In the genomic region with DNA sequence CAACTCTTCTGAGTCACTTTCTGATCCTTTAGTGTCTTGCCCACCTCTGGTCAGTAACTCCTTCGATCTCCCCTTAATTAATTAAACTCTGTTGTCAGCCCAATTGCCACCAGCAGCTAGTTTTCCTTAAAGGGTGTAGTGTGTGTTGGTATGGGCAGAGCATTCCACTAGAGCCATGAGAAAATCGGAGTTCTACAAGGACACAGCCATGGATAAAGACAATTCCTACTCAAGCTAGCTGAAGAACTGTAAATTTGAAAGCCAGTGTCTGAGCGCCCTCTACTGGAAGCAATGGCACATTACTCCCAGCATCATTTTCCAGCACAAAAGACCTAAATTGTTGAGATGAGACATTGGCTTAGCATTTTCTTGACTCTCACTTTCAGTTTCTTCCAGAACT, we compare ENCODE assay signal across 9 mouse cellular contexts. TPM values are rescaled to one million over a fixed set of nuclear protein-coding genes. Genes with fewer than 3 reads are reported as not detected.
DNase-seq lines count a peak whose midpoint lies in the region; ATAC-seq and TF ChIP-seq lines count a peak whose summit lies in the region.
"Had no signal": no experiment of that assay in that cellular context is flagged by ENCODE, and none has a peak within 500 bp of the region (broad histone marks: within the 10 kb centered on the region; RNA-seq: fewer than 3 reads in every experiment).

No protein-coding gene starts in this region.

- H3K36me3 ChIP-seq in kidney, embryonic 15.5 days, result no peaks in the 10 kb centered on the region
- no peaks in the 10 kb centered on the region for H3K36me3 ChIP-seq in embryonic facial prominence, embryonic 10.5 days (replicated peaks)
- no peaks in the 10 kb centered on the region for H3K36me3 ChIP-seq in midbrain, postnatal 0 days (ENCODE audit: insufficient read depth, low read length)
- no peaks in the 10 kb centered on the region for H3K36me3 ChIP-seq in stomach, postnatal 0 days (ENCODE audit: control insufficient read depth, insufficient read depth, low read length)

- no peak overlapping the region for H3K4me3 ChIP-seq in kidney, embryonic 15.5 days (replicated peaks)
- H3K4me3 ChIP-seq in embryonic facial prominence, embryonic 10.5 days, result no peak overlapping the region
- no peak overlapping the region for H3K4me3 ChIP-seq in midbrain, postnatal 0 days (ENCODE audit: low read depth, low read length)
- H3K4me3 ChIP-seq in stomach, postnatal 0 days (ENCODE audit: low read depth, low read length), result no peak overlapping the region
- H3K4me3 ChIP-seq: erythroblast, embryonic 14.5 days had no signal

- peak; percentile 82 for DNase-seq in kidney, adult 18-20 months
- peak; percentile 55 for DNase-seq in adrenal gland, postnatal 25 days
- peak; percentile 79 for DNase-seq in embryonic facial prominence, embryonic 10.5 days (ENCODE audit: low spot score)
- peak; percentile 80 for DNase-seq in heart, postnatal 4 days
- DNase-seq in left cerebral cortex, adult 8-10 months (ENCODE audit: low spot score in 2 of 2), result peak; percentile 45 to 72
- peak; percentile 80 for DNase-seq in midbrain, postnatal 0 days (ENCODE audit: low spot score)
- DNase-seq in stomach, postnatal 0 days (ENCODE audit: low spot score), result peak; percentile 73

- H3K9ac ChIP-seq in kidney, embryonic 15.5 days, result no peak overlapping the region
- H3K9ac ChIP-seq in midbrain, postnatal 0 days (replicated peaks; ENCODE audit: low read length, poor library complexity, severe bottlenecking), result no peak overlapping the region
- H3K9ac ChIP-seq in stomach, postnatal 0 days (ENCODE audit: low read length), result no peak overlapping the region

- 29% methylated on average over 3 of the region's 3 CpGs for WGBS in kidney, embryonic 15.5 days
- 36% methylated on average over 3 of the region's 3 CpGs for WGBS in embryonic facial prominence, embryonic 10.5 days
- WGBS in midbrain, postnatal 0 days, result 34% methylated on average over 3 of the region's 3 CpGs
- 29% methylated on average over 3 of the region's 3 CpGs for WGBS in stomach, postnatal 0 days

- no peak overlapping the region for H3K4me2 ChIP-seq in kidney, embryonic 15.5 days
- no peak overlapping the region for H3K4me2 ChIP-seq in midbrain, postnatal 0 days (ENCODE audit: low read depth, low read length, poor library complexity, severe bottlenecking)
- no peak overlapping the region for H3K4me2 ChIP-seq in stomach, postnatal 0 days (replicated peaks; ENCODE audit: low read depth)

- TF ChIP-seq EP300 in stomach, postnatal 0 days (optimal IDR thresholded peaks at IDR 0.05), result no peak

- no peaks in the 10 kb centered on the region for H3K27me3 ChIP-seq in kidney, embryonic 15.5 days
- peaks cover 17% of the 10 kb centered on the region for H3K27me3 ChIP-seq in embryonic facial prominence, embryonic 10.5 days (replicated peaks; ENCODE audit: low read depth, poor library complexity, severe bottlenecking)
- H3K27me3 ChIP-seq in midbrain, postnatal 0 days (ENCODE audit: insufficient read depth, low read length), result no peaks in the 10 kb centered on the region; the same call in 1 of the 2 replicates
- H3K27me3 ChIP-seq in stomach, postnatal 0 days (ENCODE audit: control insufficient read depth, insufficient read depth, low read length), result no peaks in the 10 kb centered on the region

- no peak overlapping the region for H3K27ac ChIP-seq in kidney, embryonic 15.5 days
- H3K27ac ChIP-seq in embryonic facial prominence, embryonic 10.5 days (replicated peaks), result no peak overlapping the region
- no peak overlapping the region for H3K27ac ChIP-seq in midbrain, postnatal 0 days (ENCODE audit: low read depth, low read length)
- no peak overlapping the region for H3K27ac ChIP-seq in stomach, postnatal 0 days (replicated peaks)

- no peaks in the 10 kb centered on the region for H3K4me1 ChIP-seq in kidney, embryonic 15.5 days
- H3K4me1 ChIP-seq in embryonic facial prominence, embryonic 10.5 days, result peaks cover 4% of the 10 kb centered on the region; the same call in 1 of the 2 replicates
- H3K4me1 ChIP-seq in midbrain, postnatal 0 days (ENCODE audit: insufficient read depth, low read length), result no peaks in the 10 kb centered on the region
- H3K4me1 ChIP-seq in stomach, postnatal 0 days (replicated peaks; ENCODE audit: control insufficient read depth, insufficient read depth), result no peaks in the 10 kb centered on the region

- peak; percentile 99 for TF ChIP-seq CTCF in midbrain, postnatal 0 days (IDR thresholded peaks at IDR 0.05)
- peak; percentile 98 for TF ChIP-seq CTCF in stomach, postnatal 0 days (IDR thresholded peaks at IDR 0.05; ENCODE audit: low read depth)

- H3K9me3 ChIP-seq in kidney, embryonic 15.5 days (replicated peaks), result no peaks in the 10 kb centered on the region
- no peaks in the 10 kb centered on the region for H3K9me3 ChIP-seq in embryonic facial prominence, embryonic 10.5 days
- no peaks in the 10 kb centered on the region for H3K9me3 ChIP-seq in midbrain, postnatal 0 days (ENCODE audit: low read length)
- H3K9me3 ChIP-seq in stomach, postnatal 0 days (ENCODE audit: control insufficient read depth, low read length), result no peaks in the 10 kb centered on the region

- ATAC-seq in kidney, embryonic 15.5 days (replicated peaks; ENCODE audit: low FRiP score), result no peak
- ATAC-seq in midbrain, postnatal 0 days (ENCODE audit: low FRiP score), result no peak
- no peak for ATAC-seq in stomach, postnatal 0 days (ENCODE audit: low FRiP score, low TSS enrichment)

RNA-seq across cellular contexts. Expression of a gene that starts 30.1 kb away (rescaled TPM):
- 49.9 and 52.1 TPM in 2 replicates for polyA plus RNA-seq in kidney, embryonic 15.5 days (2015; fragmentation: Nextera tagmentation; extraction: Ambion mirVana)
- 26.6 and 29.0 TPM in 2 replicates for total RNA-seq in adrenal gland, postnatal 25 days (2021)
- polyA plus RNA-seq in embryonic facial prominence, embryonic 10.5 days (2016; fragmentation: Nextera tagmentation; extraction: Ambion mirVana), result 22.5 and 25.6 TPM in 2 replicates
- 100 to 1,000 TPM; 161 to 187 TPM for total RNA-seq in heart, postnatal 4 days (2021)
- 10 to 100 TPM; 56.1 to 59.2 (median 58.1) TPM for total RNA-seq in left cerebral cortex, adult 8-10 months (2022)
- 23.3 and 29.2 TPM in 2 replicates for total RNA-seq in midbrain, postnatal 0 days (2014; rRNA removed)
- polyA plus RNA-seq in midbrain, postnatal 0 days (2015; fragmentation: Nextera tagmentation; extraction: Ambion mirVana), result 36.7 and 39.5 TPM in 2 replicates
- 38.7 and 40.3 TPM in 2 replicates for polyA plus RNA-seq in stomach, postnatal 0 days (2015; fragmentation: Nextera tagmentation; extraction: Ambion mirVana)
